Comparison of ENCODE assay signal across 17 mouse cellular contexts in genomic region chr15:30450765-30451164, GRCm38 (mm10).
DNase-seq lines count a peak whose midpoint lies in the region; ATAC-seq and TF ChIP-seq lines count a peak whose summit lies in the region.
"Had no signal": no experiment of that assay in that cellular context is flagged by ENCODE, and none has a peak within 500 bp of the region (broad histone marks: within the 10 kb centered on the region; RNA-seq: fewer than 3 reads in every experiment).

No protein-coding gene starts in this region.

- H3K9ac ChIP-seq in kidney, embryonic 15.5 days: no peak overlapping the region
- no peak overlapping the region for H3K9ac ChIP-seq in forebrain, embryonic 13.5 days
- no peak overlapping the region for H3K9ac ChIP-seq in forebrain, postnatal 0 days
- H3K9ac ChIP-seq: liver, embryonic 15.5 days had no signal

- peak; percentile 1 to 2 for DNase-seq in kidney, adult 8-10 months
- DNase-seq in left cerebral cortex, postnatal 25 days (ENCODE audit: low spot score in 2 of 2): peak; percentile 33 to 65
- no peak for DNase-seq in left cerebral cortex, adult 8-10 months (ENCODE audit: low spot score in 2 of 2)
- no peak for DNase-seq in forebrain, postnatal 0 days
- DNase-seq in gastrocnemius, postnatal 14 days: no peak
- DNase-seq in adrenal gland, adult 2 months: no peak
- DNase-seq: cerebellum, adult 9-11 months; gastrocnemius, postnatal 10 days; kidney, adult 18-20 months had no signal

- no peaks in the 10 kb centered on the region for H3K4me1 ChIP-seq in kidney, embryonic 15.5 days
- peaks cover 16% of the 10 kb centered on the region for H3K4me1 ChIP-seq in forebrain, embryonic 13.5 days
- H3K4me1 ChIP-seq in forebrain, postnatal 0 days (ENCODE audit: insufficient read depth): no peaks in the 10 kb centered on the region
- H3K4me1 ChIP-seq: liver, embryonic 15.5 days; megakaryocyte, embryonic 14.5 days had no signal

- no peak for TF ChIP-seq CTCF in forebrain, postnatal 0 days (IDR thresholded peaks at IDR 0.05; ENCODE audit: low read depth)

- no peaks in the 10 kb centered on the region for H3K9me3 ChIP-seq in kidney, embryonic 15.5 days (replicated peaks)
- H3K9me3 ChIP-seq in forebrain, embryonic 13.5 days (replicated peaks): no peaks in the 10 kb centered on the region
- no peaks in the 10 kb centered on the region for H3K9me3 ChIP-seq in forebrain, postnatal 0 days (ENCODE audit: low read length)
- H3K9me3 ChIP-seq: hindbrain, embryonic 10.5 days; liver, embryonic 15.5 days had no signal

- H3K27ac ChIP-seq in kidney, embryonic 15.5 days: no peak overlapping the region
- no peak overlapping the region for H3K27ac ChIP-seq in forebrain, embryonic 13.5 days
- H3K27ac ChIP-seq in forebrain, postnatal 0 days (ENCODE audit: low read depth, low read length): no peak overlapping the region
- H3K27ac ChIP-seq: hindbrain, embryonic 10.5 days; liver, embryonic 15.5 days had no signal

- intact Hi-C loops in left cerebral cortex, postnatal 25 days (cut with DNase I): no loop called here
- intact Hi-C loops in gastrocnemius, postnatal 14 days (cut with DNase I; ENCODE audit: low total_unique reads): no loop called here

- no peak overlapping the region for H3K4me3 ChIP-seq in kidney, embryonic 15.5 days (replicated peaks)
- no peak overlapping the region for H3K4me3 ChIP-seq in forebrain, embryonic 13.5 days
- H3K4me3 ChIP-seq in forebrain, postnatal 0 days (ENCODE audit: low read depth, low read length): no peak overlapping the region
- H3K4me3 ChIP-seq: hindbrain, embryonic 10.5 days; liver, embryonic 15.5 days; megakaryocyte, embryonic 14.5 days had no signal

- 90% methylated on average over 7 of the region's 7 CpGs for WGBS in kidney, embryonic 15.5 days
- 49% methylated on average over 7 of the region's 7 CpGs for WGBS in forebrain, embryonic 13.5 days
- WGBS in forebrain, postnatal 0 days: 37% methylated on average over 7 of the region's 7 CpGs

- no peaks in the 10 kb centered on the region for H3K36me3 ChIP-seq in kidney, embryonic 15.5 days
- H3K36me3 ChIP-seq in forebrain, embryonic 13.5 days (ENCODE audit: poor library complexity, severe bottlenecking): no peaks in the 10 kb centered on the region
- no peaks in the 10 kb centered on the region for H3K36me3 ChIP-seq in forebrain, postnatal 0 days (ENCODE audit: insufficient read depth)
- H3K36me3 ChIP-seq: G1E; hindbrain, embryonic 10.5 days; liver, embryonic 15.5 days had no signal

- H3K4me2 ChIP-seq in kidney, embryonic 15.5 days: no peak overlapping the region
- 0 out of 2 replicates have a peak overlapping the region, but pooled peaks have one; percentile 12 for H3K4me2 ChIP-seq in forebrain, embryonic 13.5 days
- H3K4me2 ChIP-seq in forebrain, postnatal 0 days (ENCODE audit: low read depth): no peak overlapping the region
- H3K4me2 ChIP-seq: liver, embryonic 15.5 days had no signal

- no peak for ATAC-seq in kidney, embryonic 15.5 days (replicated peaks; ENCODE audit: low FRiP score)
- ATAC-seq in forebrain, embryonic 13.5 days: peak; percentile 59; the same call in 1 of the 2 replicates
- ATAC-seq in forebrain, postnatal 0 days: peak; percentile 66
- ATAC-seq: CD4-positive, CD25-positive, alpha-beta regulatory T cell, adult 4 months; lung, postnatal 0 days had no signal

- no peaks in the 10 kb centered on the region for H3K27me3 ChIP-seq in kidney, embryonic 15.5 days
- H3K27me3 ChIP-seq in forebrain, embryonic 13.5 days: no peaks in the 10 kb centered on the region
- H3K27me3 ChIP-seq in forebrain, postnatal 0 days (ENCODE audit: insufficient read depth, low read length): no peaks in the 10 kb centered on the region
- H3K27me3 ChIP-seq: liver, embryonic 15.5 days; megakaryocyte, embryonic 14.5 days had no signal

Comparison
In these comparisons a context has a peak if more than half of its experiments do, and no peak if none do; other contexts are left out.
1. DNase-seq: peak in kidney, adult 8-10 months (2 of 2) and left cerebral cortex, postnatal 25 days (2 of 2); none in left cerebral cortex, adult 8-10 months (0 of 2), forebrain, postnatal 0 days (single experiment), gastrocnemius, postnatal 14 days (single experiment) and adrenal gland, adult 2 months (single experiment).